Mouse (Mus musculus) ovary, postnatal 10 days (tissue): Measurements from ENCODE around the gene Pcolce2.

Source experiments
- DNase-seq: peaks from one replicate; pipeline ENCODE4 v3.0.0; 2022; ENCODE audit warnings: low spot score

The Pcolce2 gene

DNA sequence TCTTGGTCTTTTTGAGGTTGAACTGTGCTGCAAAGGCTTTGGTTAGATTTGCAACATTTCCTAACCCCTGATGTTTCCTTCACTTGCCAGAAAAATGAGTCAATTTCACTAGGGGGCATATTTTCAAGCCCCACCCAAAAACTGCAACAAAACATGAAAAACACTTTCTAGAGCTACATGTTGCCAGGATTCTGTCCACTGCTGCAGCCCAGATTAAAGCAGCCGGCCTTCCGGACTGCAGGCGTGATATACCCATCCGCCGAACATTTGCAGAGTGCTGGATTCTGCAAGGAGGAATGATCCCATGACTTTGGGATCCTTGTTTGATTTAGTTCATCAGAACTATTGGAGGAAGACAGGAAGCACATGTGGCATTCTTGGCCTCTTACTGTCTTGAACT is 17.0 kb downstream of the Pcolce2 start:
- no peak for DNase-seq

DNA sequence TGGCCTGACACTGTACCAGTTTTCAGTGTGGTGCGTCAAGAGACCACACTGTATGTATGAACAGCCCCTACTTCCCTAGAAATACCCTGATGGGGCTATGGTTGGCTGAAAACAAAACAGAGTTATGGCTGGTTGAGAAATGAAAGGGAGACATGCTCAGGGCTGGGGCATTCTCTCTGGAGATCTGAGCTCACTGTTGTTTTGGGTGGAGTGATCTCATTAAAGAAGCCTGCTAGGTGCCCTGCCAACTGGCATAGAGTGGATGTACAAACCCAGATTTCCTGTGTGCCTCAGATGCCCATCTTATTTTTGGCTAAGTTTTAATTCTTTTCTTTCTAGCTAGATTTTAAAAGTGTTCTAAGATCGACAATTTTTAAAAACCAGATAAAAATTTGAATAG is 20.5 kb downstream of the Pcolce2 start:
- no peak for DNase-seq

DNA sequence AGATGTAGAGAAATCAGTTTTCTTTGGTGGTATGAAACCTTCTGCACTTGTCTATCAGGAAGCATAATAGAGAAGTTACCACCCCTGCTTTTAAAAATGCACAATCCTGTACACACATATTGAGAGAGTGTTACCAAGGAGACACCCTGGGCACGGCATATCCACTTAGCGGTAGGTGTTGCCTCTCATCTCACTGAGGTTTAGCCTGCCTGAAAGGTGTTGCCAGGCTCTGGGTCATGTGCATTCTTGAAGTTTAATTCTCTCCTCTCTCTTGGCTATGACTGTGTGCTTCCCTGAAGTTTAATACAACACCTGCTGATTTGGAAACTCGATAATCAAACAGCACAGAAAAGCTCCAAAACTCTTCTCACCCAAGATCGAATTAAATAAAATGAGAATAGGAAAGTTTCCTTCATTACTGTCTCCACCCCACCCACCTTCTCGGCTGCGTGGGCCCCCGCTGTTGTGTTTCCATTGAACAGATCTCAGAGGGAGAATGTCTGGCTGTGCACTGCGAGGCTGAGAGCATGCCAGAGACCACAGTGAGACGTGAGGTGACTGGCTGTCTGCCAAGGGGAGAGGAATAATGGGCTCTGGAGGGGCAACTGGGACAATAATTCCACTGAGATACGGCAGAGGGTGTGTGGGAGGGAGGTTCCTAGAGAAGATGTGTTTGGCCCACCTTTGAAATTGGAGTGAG is 27.0 kb downstream of the Pcolce2 start:
- no peak for DNase-seq

DNA sequence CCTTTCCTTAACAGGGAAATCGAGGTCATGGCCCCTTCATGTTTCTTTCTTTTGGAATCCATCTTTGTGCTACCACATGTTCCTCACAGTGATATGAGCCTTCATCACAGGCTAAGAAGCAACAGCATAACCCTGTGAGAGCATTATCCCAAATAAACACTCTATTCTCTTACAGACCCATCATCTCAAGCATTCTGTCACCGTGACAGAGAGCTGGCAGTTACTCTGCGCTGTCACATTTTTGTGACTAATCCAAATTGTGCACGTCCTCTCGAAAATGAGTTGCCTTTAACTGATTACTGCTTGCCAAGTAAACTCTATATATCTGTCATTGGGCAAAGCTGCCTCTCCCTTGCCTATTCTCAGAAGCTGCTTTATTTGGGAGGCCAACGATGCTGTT is 28.4 kb downstream of the Pcolce2 start:
- DNase-seq: no peak

DNA sequence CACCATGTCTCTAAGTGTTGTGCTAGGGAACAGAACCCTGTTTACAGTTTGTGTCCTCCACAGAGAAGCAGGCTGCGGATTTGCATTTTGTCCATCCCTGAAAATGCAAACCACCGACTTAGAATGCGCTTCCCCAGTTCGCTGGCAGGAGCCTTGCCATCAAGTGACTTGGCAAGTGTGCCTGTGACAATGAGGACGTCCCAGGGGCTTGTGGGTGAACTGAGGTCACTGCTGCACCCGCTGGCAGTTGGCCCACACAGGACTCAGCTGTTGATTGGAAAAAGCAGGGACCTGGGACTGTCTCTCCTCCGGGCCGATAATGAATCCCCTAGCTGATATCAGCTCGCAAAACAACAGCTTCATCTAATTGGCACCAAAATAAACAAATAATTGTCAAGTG is 30.4 kb downstream of the Pcolce2 start:
- DNase-seq: no peak

DNA sequence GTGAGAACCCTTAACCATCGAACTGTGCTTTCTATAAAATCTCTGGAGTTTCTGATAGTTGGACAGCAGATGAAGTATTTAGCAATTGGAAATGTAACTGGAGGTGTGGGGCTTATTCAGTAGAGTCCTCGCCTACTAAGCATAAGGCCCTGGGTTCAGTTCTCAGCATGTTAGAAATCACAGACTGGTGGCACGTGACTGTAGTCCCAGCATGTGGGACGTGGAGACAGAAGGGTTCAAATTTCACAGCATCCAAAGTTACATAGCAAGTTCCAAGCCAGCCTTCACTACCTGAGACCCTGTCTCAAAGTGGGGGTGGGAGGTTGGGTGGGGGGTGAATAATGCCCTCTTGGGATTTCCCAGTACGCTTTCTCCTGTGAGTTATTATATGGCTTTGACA is 30.9 kb downstream of the Pcolce2 start:
- no peak for DNase-seq

DNA sequence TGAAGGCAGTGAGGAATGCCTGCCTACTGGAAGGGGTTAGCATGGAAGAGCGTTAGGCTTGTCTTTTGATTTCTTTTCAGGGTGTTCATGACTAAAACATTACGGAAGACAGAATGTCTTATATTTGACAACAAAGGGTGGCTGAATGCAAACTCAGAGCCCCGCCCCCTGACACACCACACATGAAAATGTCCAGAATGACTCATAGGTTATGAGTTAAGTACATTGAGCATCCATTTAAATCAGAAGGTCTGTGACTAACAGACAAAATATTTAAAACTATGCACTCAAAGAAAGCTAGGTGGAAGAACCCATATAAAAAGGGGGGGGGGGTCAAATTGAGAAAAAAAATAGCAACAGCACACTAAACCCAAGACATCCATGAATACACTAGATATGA is 34.9 kb downstream of the Pcolce2 start:
- no peak for DNase-seq

DNA sequence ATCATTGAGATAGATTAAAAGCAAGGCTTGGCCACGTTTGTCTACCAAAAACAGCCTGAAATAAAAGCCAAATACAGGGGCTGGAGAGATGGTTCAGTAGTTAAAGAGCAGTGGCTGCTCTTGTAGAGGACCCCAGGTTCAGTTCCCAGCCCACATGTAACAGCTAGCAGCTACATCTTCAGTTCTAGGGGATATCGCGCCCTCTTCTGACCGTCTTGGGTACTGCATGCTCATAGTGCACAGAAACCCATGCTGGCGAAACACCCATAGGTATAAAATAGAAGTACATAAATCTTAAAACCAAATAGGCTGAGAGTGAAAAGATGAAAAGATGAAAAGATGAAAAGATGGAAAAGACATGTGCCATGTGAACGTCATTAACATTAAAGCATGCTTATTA is 35.4 kb downstream of the Pcolce2 start:
- DNase-seq: no peak

DNA sequence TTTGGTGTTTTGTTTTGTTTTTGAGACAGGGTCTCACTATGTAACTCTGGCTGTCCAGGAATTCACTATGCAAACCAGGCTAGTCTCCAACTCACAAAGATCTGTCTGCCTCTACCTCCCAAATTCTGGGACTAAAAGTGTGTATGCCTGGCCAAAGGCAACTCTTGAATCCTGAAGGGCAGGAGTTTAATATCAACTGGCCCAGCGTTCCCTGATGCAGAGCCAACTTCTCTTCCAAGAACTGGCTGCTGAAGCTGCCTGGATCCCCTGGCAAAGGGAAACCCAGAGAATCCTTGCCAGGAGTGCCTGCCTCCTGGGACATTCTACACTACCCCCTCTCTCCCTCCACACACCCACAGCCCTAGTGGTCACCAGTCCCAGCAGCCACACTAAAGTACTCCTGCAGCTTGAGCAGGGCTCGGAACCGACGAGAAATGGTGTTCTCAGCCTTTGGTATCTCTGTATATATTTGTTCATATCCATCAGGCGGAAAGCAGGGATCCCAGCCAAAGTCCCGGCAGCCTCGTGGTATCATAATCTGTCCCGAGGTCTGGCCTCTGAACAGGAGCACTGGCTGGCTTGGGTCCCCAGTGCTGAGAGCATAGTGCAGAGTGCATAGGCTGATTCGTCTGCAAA is 37.8 kb downstream of the Pcolce2 start:
- DNase-seq: peak; percentile 21

DNA sequence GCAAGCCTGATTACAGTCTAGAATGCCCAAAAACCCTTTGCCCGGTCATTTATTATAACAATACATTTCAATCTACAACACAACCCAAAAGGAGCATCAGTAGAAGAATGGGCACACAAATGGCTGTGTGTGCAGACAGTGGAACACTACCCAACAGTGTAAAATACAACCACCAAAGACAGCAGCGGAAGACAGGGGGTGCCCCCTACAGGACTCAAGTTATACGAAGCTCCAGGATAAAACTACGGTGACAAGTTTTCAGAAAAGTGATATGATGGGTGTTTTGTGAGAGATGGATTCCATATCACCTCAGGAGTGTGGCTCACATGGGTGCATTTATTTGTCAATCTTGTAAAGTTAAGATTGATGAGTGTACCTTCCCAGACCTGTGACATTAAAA is 38.6 kb downstream of the Pcolce2 start:
- DNase-seq: no peak

DNA sequence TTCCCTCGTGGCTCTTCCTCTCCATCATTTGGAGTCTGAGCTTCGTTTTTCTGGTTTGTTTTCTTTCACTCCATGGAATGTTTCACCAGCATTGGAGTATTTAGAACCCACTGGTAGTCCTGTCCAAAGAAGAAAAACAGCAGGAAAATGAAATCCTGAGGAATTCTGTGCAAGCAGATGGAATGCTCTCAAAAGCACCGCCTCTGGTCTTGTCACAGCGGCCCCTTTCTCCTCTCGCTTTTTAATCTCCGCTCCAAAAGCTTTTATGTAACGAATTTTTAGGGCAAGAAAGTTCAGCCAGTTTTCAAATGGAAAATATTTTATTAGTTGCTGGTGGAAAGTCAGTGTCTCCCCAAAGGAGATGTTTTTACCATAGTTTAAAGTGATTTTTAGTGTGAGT is 42.6 kb downstream of the Pcolce2 start:
- no peak for DNase-seq

DNA sequence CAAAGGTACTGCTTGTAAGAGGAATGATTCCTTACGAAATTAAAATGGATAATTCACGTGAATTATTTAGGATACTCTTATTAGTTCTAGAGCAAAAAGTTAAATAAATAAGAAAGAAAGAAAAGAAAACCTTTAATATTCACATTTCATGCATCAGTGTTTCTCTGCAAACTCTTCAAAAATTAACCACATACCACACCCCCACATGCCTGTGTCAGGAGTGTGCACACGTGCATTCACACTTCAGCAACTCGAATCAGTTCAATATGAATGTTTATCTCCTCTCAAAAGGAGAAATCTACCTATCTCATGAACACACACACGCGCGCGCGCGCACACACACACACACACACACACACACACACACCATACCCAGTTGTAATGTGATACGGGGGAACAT is 43.3 kb downstream of the Pcolce2 start:
- no peak for DNase-seq

DNA sequence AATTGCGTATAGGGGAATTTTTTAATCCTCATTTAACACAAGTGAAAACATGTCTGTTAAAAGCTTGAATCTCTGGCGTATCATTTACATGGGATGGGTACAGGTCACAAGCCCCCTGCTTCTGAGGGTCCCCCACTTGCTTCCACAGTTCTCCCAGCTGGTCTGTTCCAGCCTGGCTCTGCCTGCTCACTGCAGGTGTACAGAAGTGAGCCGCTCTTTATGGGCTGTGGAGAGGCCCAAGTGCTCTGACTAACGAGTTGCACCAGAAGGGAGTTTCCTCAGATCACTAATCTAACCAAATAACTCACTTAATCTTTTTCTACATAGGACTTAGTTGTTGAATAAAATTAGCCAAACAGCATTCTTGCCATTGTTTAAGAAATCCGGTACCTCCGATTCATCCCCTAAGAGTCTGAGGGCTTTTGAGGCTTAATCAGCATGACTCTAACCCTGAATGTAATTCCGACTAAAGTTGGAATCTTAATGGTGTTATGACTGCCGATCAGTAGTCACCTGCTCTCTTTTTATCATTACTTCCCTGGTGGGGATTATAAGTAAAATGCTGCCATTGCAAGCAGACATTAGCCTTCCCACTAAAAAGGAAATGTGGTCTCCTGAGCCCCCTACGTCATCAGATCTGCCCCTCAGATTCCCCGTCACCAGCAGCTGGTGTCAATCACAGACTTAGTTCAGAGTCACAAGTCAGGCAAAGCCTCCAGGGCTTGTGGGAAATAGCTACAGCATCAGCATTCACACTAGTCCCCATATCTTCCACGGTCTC is 48.4 kb downstream of the Pcolce2 start:
- no peak for DNase-seq

DNA sequence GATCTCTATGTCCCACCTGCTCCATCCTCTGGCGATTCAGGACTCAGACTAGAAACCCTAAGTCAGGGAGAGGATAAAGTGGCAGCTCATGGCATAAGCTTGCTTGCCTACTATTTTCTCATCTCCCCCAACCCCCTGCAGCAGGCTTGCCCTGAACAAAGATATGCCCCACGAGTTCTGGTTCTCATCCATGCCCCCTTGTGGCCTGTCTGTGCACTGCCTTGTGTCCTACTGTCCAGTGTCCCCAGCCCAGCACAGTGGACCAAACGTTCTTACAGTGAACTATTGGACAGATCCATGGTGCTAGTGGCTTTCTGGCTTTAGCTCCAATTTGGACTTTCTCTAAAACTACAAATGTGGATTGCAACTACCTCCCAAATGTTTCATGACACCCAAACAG is 50.7 kb downstream of the Pcolce2 start:
- no peak for DNase-seq

DNA sequence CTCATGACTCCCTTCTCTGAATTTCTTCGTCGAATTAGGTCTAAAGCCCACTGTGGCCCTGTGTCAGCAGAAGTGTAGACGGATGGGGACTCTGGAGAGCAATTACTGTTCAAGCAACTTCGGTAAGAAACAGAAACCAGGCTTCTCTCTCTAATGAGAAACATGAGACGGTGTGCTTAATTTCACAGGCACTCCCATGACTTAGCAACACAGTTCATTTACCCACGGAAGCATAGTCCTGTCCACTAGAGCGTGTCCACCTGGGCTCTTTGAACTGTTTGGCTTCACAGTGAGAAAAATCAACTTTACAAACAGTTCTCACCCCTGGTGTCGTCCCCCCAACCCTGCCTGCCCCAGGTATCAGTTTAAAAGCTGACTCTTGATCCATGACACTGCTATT is 55.4 kb downstream of the Pcolce2 start:
- DNase-seq: no peak

DNA sequence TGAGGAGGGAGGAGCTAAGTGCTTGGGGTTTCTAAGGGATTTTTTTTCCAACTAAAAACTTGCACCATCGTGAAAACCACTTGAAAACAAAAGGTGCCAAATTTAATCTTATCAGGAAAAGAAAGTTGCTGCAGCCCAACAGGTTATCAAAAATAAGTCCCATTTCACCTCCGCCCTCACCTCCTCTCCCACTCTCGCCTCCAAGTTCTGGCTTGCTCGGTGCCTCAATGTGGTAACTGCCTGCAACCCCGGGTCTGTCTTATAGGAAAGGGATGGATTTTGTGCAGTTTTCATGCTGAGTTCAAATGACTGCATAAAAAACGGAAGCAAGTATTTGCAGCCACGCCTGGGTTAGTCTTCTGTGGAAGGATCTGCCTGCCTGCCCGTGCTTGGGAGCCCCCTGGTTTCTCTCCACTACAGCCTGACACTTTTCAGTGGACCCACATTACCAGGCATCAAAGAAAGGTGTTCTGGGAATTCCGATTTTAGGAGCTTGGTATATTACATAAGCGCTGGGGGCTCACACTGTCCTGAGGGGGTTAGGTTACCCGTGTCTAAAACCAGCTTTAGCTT is 56.2 kb downstream of the Pcolce2 start:
- DNase-seq: no peak

DNA sequence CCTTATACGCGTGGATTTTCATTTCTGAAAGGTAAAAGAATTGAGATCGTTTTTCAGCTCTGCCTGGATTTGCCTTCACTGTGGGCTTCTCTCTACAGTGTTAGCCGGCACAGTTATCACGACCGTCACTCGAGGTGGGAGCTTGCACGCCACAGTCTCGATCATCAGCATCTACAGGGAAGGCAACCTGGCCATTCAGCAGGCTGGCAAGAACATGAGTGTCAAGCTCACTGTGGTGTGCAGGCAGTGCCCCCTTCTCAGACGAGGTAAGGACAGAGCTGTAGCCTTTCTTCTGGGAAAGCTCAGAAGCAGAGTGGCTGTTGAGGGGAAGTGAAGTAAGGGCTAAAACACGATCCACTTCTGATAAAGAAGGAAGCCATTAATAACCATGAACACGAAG is 57.1 kb downstream of the Pcolce2 start:
- no peak for DNase-seq

DNA sequence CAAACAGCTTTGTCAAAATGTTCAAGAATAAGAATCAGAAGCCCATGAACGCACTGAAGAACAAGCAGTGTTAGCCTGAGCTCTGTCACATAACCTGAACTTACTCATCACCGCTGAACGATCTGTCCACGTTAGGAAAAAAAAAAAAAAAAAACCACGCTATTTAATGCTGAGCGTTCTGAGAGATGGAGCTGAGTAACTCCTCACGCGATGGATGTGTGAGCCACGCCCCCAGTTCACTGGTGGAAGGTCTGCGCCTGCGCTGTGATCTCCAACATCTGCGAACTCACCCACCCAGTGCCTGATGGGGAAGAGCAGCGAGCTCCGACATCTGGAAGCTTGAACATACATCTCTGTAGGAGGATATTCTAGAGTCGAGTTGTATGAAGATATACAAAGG is 57.6 kb downstream of the Pcolce2 start:
- no peak for DNase-seq

DNA sequence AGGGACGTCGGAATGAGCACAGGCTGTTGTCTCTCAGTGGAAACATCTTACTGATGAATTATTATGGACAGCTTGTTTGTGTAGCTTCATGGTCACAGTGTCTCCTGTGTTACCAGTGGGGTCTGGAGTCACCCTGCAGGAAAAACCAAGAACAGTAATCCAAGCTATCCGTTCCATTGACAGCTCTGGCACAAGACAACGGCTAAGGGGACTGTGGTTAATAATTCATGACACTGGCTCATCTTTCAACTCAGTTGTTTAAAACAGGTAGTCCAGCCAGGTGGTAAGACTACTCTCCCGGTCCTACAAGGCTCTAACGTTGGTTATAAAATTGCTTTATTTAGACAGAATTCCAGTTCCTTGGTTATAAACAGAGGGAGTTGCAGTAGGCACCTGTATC is 59.2 kb downstream of the Pcolce2 start:
- DNase-seq: no peak

DNA sequence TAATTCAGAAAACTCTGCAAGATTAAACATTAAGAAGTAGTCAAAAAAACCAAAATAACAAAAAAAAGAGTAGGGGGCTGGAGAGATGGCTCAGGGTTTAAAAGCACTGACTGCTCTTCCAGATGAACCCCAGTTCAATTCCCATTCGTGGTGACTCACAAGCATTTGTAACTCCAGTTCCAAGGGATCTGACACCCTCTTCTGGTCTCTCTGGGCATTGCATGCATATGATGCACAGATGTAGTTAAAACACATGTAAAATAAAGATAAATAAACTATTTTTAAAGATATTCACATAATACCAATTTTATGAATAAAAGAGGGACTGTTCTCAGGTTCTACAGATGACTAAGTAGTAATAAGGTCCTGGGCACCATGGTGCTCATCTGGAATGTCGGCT is 60.4 kb downstream of the Pcolce2 start:
- no peak for DNase-seq

DNA sequence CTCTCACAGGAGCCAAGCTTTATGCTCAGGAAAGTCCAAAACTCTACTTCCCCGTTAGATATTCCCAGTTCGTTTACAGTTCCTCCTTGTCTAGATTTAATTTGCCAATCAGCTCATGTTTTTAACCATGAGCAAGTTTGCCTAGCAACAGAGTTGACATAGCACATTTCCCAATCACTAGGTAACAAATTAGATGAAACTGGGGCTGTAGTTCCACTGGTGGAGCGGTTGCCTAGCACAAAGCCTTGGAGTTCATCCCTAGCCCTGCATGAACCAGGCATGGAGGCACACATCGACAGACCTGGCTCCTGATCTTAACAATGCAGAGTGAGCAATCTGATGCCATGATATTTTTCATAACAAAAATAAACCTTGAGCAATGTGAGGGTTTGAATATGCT is 61.9 kb downstream of the Pcolce2 start:
- DNase-seq: no peak

DNA sequence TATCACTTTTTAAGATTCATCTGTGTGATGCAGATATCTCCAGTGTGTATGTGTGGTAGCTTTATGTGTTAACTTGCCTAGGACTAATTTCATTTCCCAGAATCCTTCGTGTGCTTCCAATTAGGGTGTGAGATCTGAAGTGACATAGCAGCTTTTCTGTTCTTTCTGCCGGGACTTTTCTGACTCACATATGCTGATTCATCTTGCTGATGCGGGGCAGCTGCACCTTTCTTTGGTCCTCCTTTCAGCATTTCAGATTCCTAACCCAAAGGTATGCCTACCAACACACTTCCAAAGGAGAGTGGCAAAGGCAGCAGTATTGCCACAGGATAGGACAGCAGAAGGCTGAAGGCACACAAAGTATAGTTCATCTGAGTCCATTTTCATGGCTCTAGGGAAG is 66.7 kb downstream of the Pcolce2 start:
- no peak for DNase-seq

DNA sequence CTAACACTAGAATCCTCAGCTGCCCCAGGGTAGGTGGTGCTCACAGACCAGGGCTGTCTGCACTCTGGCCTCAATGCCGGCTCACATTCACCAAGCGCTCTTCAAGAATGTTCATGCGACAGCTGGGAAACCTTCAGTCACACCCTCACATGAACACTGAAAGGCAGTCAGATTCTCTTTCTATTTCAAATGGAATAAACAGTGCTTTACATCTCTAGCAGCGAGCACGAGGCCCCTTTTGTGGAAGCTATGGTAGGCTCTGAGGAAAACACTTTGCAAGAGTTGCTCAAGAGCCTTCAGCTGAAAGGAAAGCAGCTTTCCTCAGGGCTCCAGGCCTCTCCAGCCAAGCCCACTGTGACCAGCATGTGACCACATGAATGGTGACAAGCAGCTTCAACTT is 68.0 kb downstream of the Pcolce2 start:
- DNase-seq: no peak
